Comparison of ENCODE assay signal across 8 mouse cellular contexts in genomic region chr8:71601939-71602665, GRCm38 (mm10). TPM values are rescaled to one million over a fixed set of nuclear protein-coding genes. Genes with fewer than 3 reads are reported as not detected.
DNase-seq lines count a peak whose midpoint lies in the region; ATAC-seq and TF ChIP-seq lines count a peak whose summit lies in the region.

No protein-coding gene starts in this region.

- H3K36me3 ChIP-seq in hindbrain, postnatal 0 days (ENCODE audit: insufficient read depth, low read length): no peaks in the 10 kb centered on the region
- H3K36me3 ChIP-seq in midbrain, embryonic 16.5 days (ENCODE audit: control insufficient read depth, insufficient read depth, low read length): no peaks in the 10 kb centered on the region

- peak overlapping the region; percentile 19; the same call in 1 of the 2 replicates for H3K4me3 ChIP-seq in cortical plate, adult 2 months (ENCODE audit: insufficient read depth, low read length)
- H3K4me3 ChIP-seq in hindbrain, postnatal 0 days (ENCODE audit: low read length): peak overlapping the region; percentile 27
- peak overlapping the region; percentile 38 for H3K4me3 ChIP-seq in midbrain, embryonic 16.5 days (ENCODE audit: low read depth, low read length)

- H3K9me3 ChIP-seq in hindbrain, postnatal 0 days (ENCODE audit: low read length): no peaks in the 10 kb centered on the region
- H3K9me3 ChIP-seq in midbrain, embryonic 16.5 days (replicated peaks; ENCODE audit: control insufficient read depth, low read length, poor library complexity, severe bottlenecking): no peaks in the 10 kb centered on the region

- no peak overlapping the region for H3K27ac ChIP-seq in cortical plate, adult 2 months (ENCODE audit: insufficient read depth, low read length)
- H3K27ac ChIP-seq in hindbrain, postnatal 0 days: peak overlapping the region; percentile 57; the same call in 1 of the 2 replicates
- peak overlapping the region; percentile 17; the same call in 1 of the 2 replicates for H3K27ac ChIP-seq in midbrain, embryonic 16.5 days (ENCODE audit: low read length)

- peaks cover 22% of the 10 kb centered on the region for H3K27me3 ChIP-seq in hindbrain, postnatal 0 days (ENCODE audit: insufficient read depth, low read length)
- peaks cover 38% of the 10 kb centered on the region for H3K27me3 ChIP-seq in midbrain, embryonic 16.5 days (ENCODE audit: control insufficient read depth, insufficient read depth, low read depth, low read length)

- peak; percentile 15 for ATAC-seq in hindbrain, postnatal 0 days
- peak; percentile 1; the same call in 1 of the 2 replicates for ATAC-seq in midbrain, embryonic 16.5 days

- no peaks in the 10 kb centered on the region for H3K4me1 ChIP-seq in cortical plate, adult 2 months (ENCODE audit: control insufficient read depth, insufficient read depth, low read length)
- no peaks in the 10 kb centered on the region for H3K4me1 ChIP-seq in hindbrain, postnatal 0 days (ENCODE audit: insufficient read depth, low read length)
- H3K4me1 ChIP-seq in midbrain, embryonic 16.5 days (ENCODE audit: control insufficient read depth, insufficient read depth, low read length): peaks cover 9% of the 10 kb centered on the region; the same call in 1 of the 2 replicates

- peak overlapping the region; percentile 45 for H3K4me2 ChIP-seq in hindbrain, postnatal 0 days (ENCODE audit: low read depth, low read length)
- H3K4me2 ChIP-seq in midbrain, embryonic 16.5 days (ENCODE audit: low read length): peak overlapping the region; percentile 52

- peak; percentile 33 for DNase-seq in kidney, postnatal 10 days
- DNase-seq in kidney, adult 18-20 months: no peak
- DNase-seq in hindbrain, postnatal 0 days (ENCODE audit: low spot score): no peak
- no peak for DNase-seq in right cerebral cortex, postnatal 14 days
- DNase-seq in cerebellum, postnatal 36 days: no peak
- no peak for DNase-seq in right cerebral cortex, adult 18-20 months

- TF ChIP-seq CTCF in cortical plate, adult 2 months (IDR thresholded peaks at IDR 0.05; ENCODE audit: extremely low read depth, insufficient read depth, low read length): no peak
- TF ChIP-seq CTCF in hindbrain, postnatal 0 days (IDR thresholded peaks at IDR 0.05; ENCODE audit: low read depth): no peak

- TF ChIP-seq POLR2A in cortical plate, adult 2 months (IDR thresholded peaks at IDR 0.05; ENCODE audit: extremely low read depth, insufficient read depth, low read length): no peak

- H3K9ac ChIP-seq in hindbrain, postnatal 0 days (replicated peaks; ENCODE audit: low read length): 0 out of 2 replicates have a peak overlapping the region, but pooled peaks have one; percentile 35
- H3K9ac ChIP-seq in midbrain, embryonic 16.5 days (ENCODE audit: low read depth, low read length): peak overlapping the region; percentile 57

- WGBS in hindbrain, postnatal 0 days: 5% methylated on average over 59 of the region's 65 CpGs
- WGBS in midbrain, embryonic 16.5 days: 3% methylated on average over 65 of the region's 65 CpGs

RNA-seq across cellular contexts. Expression of gene Fam129c, which starts 4.7 kb away (rescaled TPM):
- 2.8 and 3.4 TPM in 2 replicates for polyA plus RNA-seq in cortical plate, adult 2 months (2012; rRNA removed)
- total RNA-seq in hindbrain, postnatal 0 days (2014; rRNA removed): 6.0 TPM in 2 replicates
- 3.3 and 4.0 TPM in 2 replicates for polyA plus RNA-seq in hindbrain, postnatal 0 days (2015; fragmentation: Nextera tagmentation; extraction: Ambion mirVana)
- polyA plus RNA-seq in midbrain, embryonic 16.5 days (2015; fragmentation: Nextera tagmentation; extraction: Ambion mirVana): 6.4 and 7.9 TPM in 2 replicates

RNA-seq across cellular contexts. Expression of gene Colgalt1, which starts 8.7 kb away (rescaled TPM):
- 100 and 104 TPM in 2 replicates for polyA plus RNA-seq in cortical plate, adult 2 months (2012; rRNA removed)
- 95.9 and 121 TPM in 2 replicates for total RNA-seq in hindbrain, postnatal 0 days (2014; rRNA removed)
- 55.3 and 56.7 TPM in 2 replicates for polyA plus RNA-seq in hindbrain, postnatal 0 days (2015; fragmentation: Nextera tagmentation; extraction: Ambion mirVana)
- polyA plus RNA-seq in midbrain, embryonic 16.5 days (2015; fragmentation: Nextera tagmentation; extraction: Ambion mirVana): 68.8 and 70.8 TPM in 2 replicates

RNA-seq across cellular contexts. Expression of gene Pgls, which starts 10.1 kb away (rescaled TPM):
- polyA plus RNA-seq in cortical plate, adult 2 months (2012; rRNA removed): 34.3 and 35.4 TPM in 2 replicates
- total RNA-seq in hindbrain, postnatal 0 days (2014; rRNA removed): 344 and 379 TPM in 2 replicates
- 272 and 275 TPM in 2 replicates for polyA plus RNA-seq in hindbrain, postnatal 0 days (2015; fragmentation: Nextera tagmentation; extraction: Ambion mirVana)
- polyA plus RNA-seq in midbrain, embryonic 16.5 days (2015; fragmentation: Nextera tagmentation; extraction: Ambion mirVana): 219 and 237 TPM in 2 replicates

RNA-seq across cellular contexts. Expression of gene Slc27a1, which starts 33.4 kb away (rescaled TPM):
- 146 and 167 TPM in 2 replicates for polyA plus RNA-seq in cortical plate, adult 2 months (2012; rRNA removed)
- total RNA-seq in hindbrain, postnatal 0 days (2014; rRNA removed): 210 and 238 TPM in 2 replicates
- 127 and 152 TPM in 2 replicates for polyA plus RNA-seq in hindbrain, postnatal 0 days (2015; fragmentation: Nextera tagmentation; extraction: Ambion mirVana)
- polyA plus RNA-seq in midbrain, embryonic 16.5 days (2015; fragmentation: Nextera tagmentation; extraction: Ambion mirVana): 71.4 and 79.2 TPM in 2 replicates

RNA-seq across cellular contexts. Expression of gene Nxnl1, which starts 35.7 kb away (rescaled TPM):
- 0.04 and 0.08 TPM in 2 replicates for polyA plus RNA-seq in cortical plate, adult 2 months (2012; rRNA removed)
- not detected in 2 replicates for total RNA-seq in hindbrain, postnatal 0 days (2014; rRNA removed)
- 0.20 TPM in 1 of 2 replicates, not detected in the other for polyA plus RNA-seq in hindbrain, postnatal 0 days (2015; fragmentation: Nextera tagmentation; extraction: Ambion mirVana)
- polyA plus RNA-seq in midbrain, embryonic 16.5 days (2015; fragmentation: Nextera tagmentation; extraction: Ambion mirVana): not detected in 2 replicates
